Mouse (Mus musculus): ENCODE measurements around the gene Rnf220.
A peak's percentile ranks its signal among the peaks of the same experiment; 100 is the strongest.

Gene Rnf220

GRCm38 (mm10) chr4:117284363-117284762 lies 212.5 kb downstream of the Rnf220 start:
- Histone ChIP-seq H3K36me3 (ENCODE audit: insufficient read depth, low read length) (peaks cover 93% of the 10 kb centered on the region), H3K4me1 (replicated peaks; ENCODE audit: low read depth, low read length) (peaks cover 93% of the 10 kb centered on the region), H3K4me3 (replicated peaks; ENCODE audit: low read length) (peak overlapping the region; percentile 37), H3K9me3 (ENCODE audit: low read length) (no peaks in the 10 kb centered on the region), H3K27me3 (ENCODE audit: insufficient read depth, low read length) (no peaks in the 10 kb centered on the region)
- TF ChIP-seq NANOG (IDR thresholded peaks at IDR 0.05; ENCODE audit: borderline replicate concordance, low read length) = no peak
- no peak for TF ChIP-seq CTCF (conservative IDR thresholded peaks at IDR 0.05; ENCODE audit: low read length)
- no peak for TF ChIP-seq POU5F1 (IDR thresholded peaks at IDR 0.05; ENCODE audit: borderline replicate concordance, low read length)

GRCm38 (mm10) chr4:117283271-117284191 lies 213.3 kb downstream of the Rnf220 start:
- H3K4me1 ChIP-seq (replicated peaks; ENCODE audit: low read depth, low read length) = peaks cover 100% of the 10 kb centered on the region

GRCm38 (mm10) chr4:117281090-117281845 lies 215.6 kb downstream of the Rnf220 start:
- TF ChIP-seq NANOG (IDR thresholded peaks at IDR 0.05; ENCODE audit: borderline replicate concordance, low read length) = no peak
- TF ChIP-seq CTCF (conservative IDR thresholded peaks at IDR 0.05; ENCODE audit: low read length) = no peak
- no peak for TF ChIP-seq POU5F1 (IDR thresholded peaks at IDR 0.05; ENCODE audit: borderline replicate concordance, low read length)
- Histone ChIP-seq H3K4me3 (replicated peaks; ENCODE audit: low read length) (no peak overlapping the region), H3K9me3 (ENCODE audit: low read length) (no peaks in the 10 kb centered on the region), H3K27me3 (ENCODE audit: insufficient read depth, low read length) (no peaks in the 10 kb centered on the region), H3K4me1 (replicated peaks; ENCODE audit: low read depth, low read length) (peaks cover 100% of the 10 kb centered on the region), H3K36me3 (ENCODE audit: insufficient read depth, low read length) (peaks cover 100% of the 10 kb centered on the region)

More at GRCm38 (mm10) chr4:117283271-117284191, 213.3 kb downstream of the Rnf220 start:
- no peak for TF ChIP-seq CTCF (conservative IDR thresholded peaks at IDR 0.05; ENCODE audit: low read length)
- TF ChIP-seq POU5F1 (IDR thresholded peaks at IDR 0.05; ENCODE audit: borderline replicate concordance, low read length) = no peak
- Histone ChIP-seq H3K27me3 (ENCODE audit: insufficient read depth, low read length) (no peaks in the 10 kb centered on the region), H3K36me3 (ENCODE audit: insufficient read depth, low read length) (peaks cover 100% of the 10 kb centered on the region), H3K9me3 (ENCODE audit: low read length) (no peaks in the 10 kb centered on the region), H3K4me3 (replicated peaks; ENCODE audit: low read length) (peak overlapping the region; percentile 37)

GRCm38 (mm10) chr4:117280397-117280930 lies 216.4 kb downstream of the Rnf220 start:
- H3K4me1 ChIP-seq (replicated peaks; ENCODE audit: low read depth, low read length) = peaks cover 95% of the 10 kb centered on the region
- no peaks in the 10 kb centered on the region for H3K27me3 ChIP-seq (ENCODE audit: insufficient read depth, low read length)
- no peak overlapping the region for H3K4me3 ChIP-seq (replicated peaks; ENCODE audit: low read length)
- H3K36me3 ChIP-seq (ENCODE audit: insufficient read depth, low read length) = peaks cover 100% of the 10 kb centered on the region
- TF ChIP-seq CTCF (conservative IDR thresholded peaks at IDR 0.05; ENCODE audit: low read length) (no peak), POU5F1 (IDR thresholded peaks at IDR 0.05; ENCODE audit: borderline replicate concordance, low read length) (no peak), NANOG (IDR thresholded peaks at IDR 0.05; ENCODE audit: borderline replicate concordance, low read length) (no peak)
- no peaks in the 10 kb centered on the region for H3K9me3 ChIP-seq (ENCODE audit: low read length)

GRCm38 (mm10) chr4:117279253-117279642 lies 217.6 kb downstream of the Rnf220 start:
- peaks cover 7% of the 10 kb centered on the region for H3K9me3 ChIP-seq (ENCODE audit: low read length)
- H3K4me3 ChIP-seq (replicated peaks; ENCODE audit: low read length) = no peak overlapping the region
- H3K27me3 ChIP-seq (ENCODE audit: insufficient read depth, low read length) = no peaks in the 10 kb centered on the region
- H3K36me3 ChIP-seq (ENCODE audit: insufficient read depth, low read length) = peaks cover 100% of the 10 kb centered on the region
- TF ChIP-seq POU5F1 (IDR thresholded peaks at IDR 0.05; ENCODE audit: borderline replicate concordance, low read length) = no peak
- TF ChIP-seq CTCF (conservative IDR thresholded peaks at IDR 0.05; ENCODE audit: low read length) = no peak
- no peak for TF ChIP-seq NANOG (IDR thresholded peaks at IDR 0.05; ENCODE audit: borderline replicate concordance, low read length)
- peaks cover 82% of the 10 kb centered on the region for H3K4me1 ChIP-seq (replicated peaks; ENCODE audit: low read depth, low read length)

GRCm38 (mm10) chr4:117278381-117279252 lies 218.2 kb downstream of the Rnf220 start:
- Histone ChIP-seq H3K4me1 (replicated peaks; ENCODE audit: low read depth, low read length) (peaks cover 79% of the 10 kb centered on the region), H3K4me3 (replicated peaks; ENCODE audit: low read length) (no peak overlapping the region), H3K9me3 (ENCODE audit: low read length) (peaks cover 10% of the 10 kb centered on the region), H3K36me3 (ENCODE audit: insufficient read depth, low read length) (peaks cover 100% of the 10 kb centered on the region), H3K27me3 (ENCODE audit: insufficient read depth, low read length) (no peaks in the 10 kb centered on the region)
- TF ChIP-seq NANOG (IDR thresholded peaks at IDR 0.05; ENCODE audit: borderline replicate concordance, low read length) = no peak
- no peak for TF ChIP-seq POU5F1 (IDR thresholded peaks at IDR 0.05; ENCODE audit: borderline replicate concordance, low read length)
- TF ChIP-seq CTCF (conservative IDR thresholded peaks at IDR 0.05; ENCODE audit: low read length) = no peak

GRCm38 (mm10) chr4:117277687-117278086 lies 219.2 kb downstream of the Rnf220 start:
- Histone ChIP-seq H3K4me3 (replicated peaks; ENCODE audit: low read length) (no peak overlapping the region), H3K4me1 (replicated peaks; ENCODE audit: low read depth, low read length) (peaks cover 79% of the 10 kb centered on the region), H3K27me3 (ENCODE audit: insufficient read depth, low read length) (no peaks in the 10 kb centered on the region), H3K9me3 (ENCODE audit: low read length) (peaks cover 10% of the 10 kb centered on the region), H3K36me3 (ENCODE audit: insufficient read depth, low read length) (peaks cover 100% of the 10 kb centered on the region)
- TF ChIP-seq CTCF (conservative IDR thresholded peaks at IDR 0.05; ENCODE audit: low read length) = no peak
- TF ChIP-seq NANOG (IDR thresholded peaks at IDR 0.05; ENCODE audit: borderline replicate concordance, low read length) = no peak
- TF ChIP-seq POU5F1 (IDR thresholded peaks at IDR 0.05; ENCODE audit: borderline replicate concordance, low read length) = no peak
